Mouse (Mus musculus) cerebellum, adult 2 months (tissue): ENCODE data around the gene Prss56.

Experiments used
- CTCF ChIP-seq: fragments of 200-500 bp; IDR thresholded peaks from 2 replicates; pipeline ENCODE4 v1.5.1; 2011; ENCODE audit warnings: low read depth, mild to moderate bottlenecking, control low read depth, low read length, moderate library complexity, borderline replicate concordance; ENCODE audit not compliant: insufficient read depth
- POLR2A ChIP-seq: fragments of 200-500 bp; IDR thresholded peaks from 2 replicates; pipeline ENCODE4 v1.6.1; 2011; ENCODE audit warnings: low read length, control low read depth, borderline replicate concordance; ENCODE audit not compliant: insufficient read depth

- TF ChIP-seq POLR2A, result no peak
- no peak for TF ChIP-seq CTCF
Measured at GRCm38 (mm10) chr1:87156199-87156587, 26.9 kb upstream of the Prss56 start, which contains the start of gene Ecel1.
